Mouse (Mus musculus) heart, postnatal 0 days (tissue): ENCODE results near the gene B230217C12Rik.

Experiments used
- CTCF ChIP-seq: IDR thresholded peaks from 2 replicates; pipeline ENCODE4 v1.5.1; 2016; ENCODE audit warnings: antibody characterized with exemption, control low read depth, low read depth
- EP300 ChIP-seq: IDR thresholded peaks from 2 replicates; pipeline ENCODE4 v1.6.1; 2016; ENCODE audit warnings: antibody characterized with exemption, low read depth

DNA sequence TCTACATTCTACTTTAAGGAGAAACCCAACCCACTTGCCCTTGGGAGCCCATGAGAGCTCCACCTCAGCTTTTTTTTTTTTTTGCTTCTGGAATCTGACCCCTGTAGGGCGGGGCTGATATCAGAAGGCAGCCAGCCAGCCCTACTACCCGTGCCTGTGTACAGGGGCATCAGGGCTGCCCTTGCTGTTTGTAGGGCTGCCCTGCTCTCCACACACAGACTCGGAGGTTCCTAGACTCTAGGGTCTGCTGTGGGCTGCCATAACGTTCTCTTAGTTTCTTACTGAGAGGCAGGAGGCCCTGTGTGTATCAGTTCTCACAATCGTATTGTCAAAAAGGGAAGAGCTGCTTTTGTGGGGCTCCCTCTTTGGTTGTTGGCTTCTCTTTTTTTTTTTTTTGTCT lies 23.2 kb upstream of the B230217C12Rik start:
- TF ChIP-seq CTCF (no peak), EP300 (no peak)
